26 mouse cellular contexts compared by ENCODE assay signal in the genomic region with DNA sequence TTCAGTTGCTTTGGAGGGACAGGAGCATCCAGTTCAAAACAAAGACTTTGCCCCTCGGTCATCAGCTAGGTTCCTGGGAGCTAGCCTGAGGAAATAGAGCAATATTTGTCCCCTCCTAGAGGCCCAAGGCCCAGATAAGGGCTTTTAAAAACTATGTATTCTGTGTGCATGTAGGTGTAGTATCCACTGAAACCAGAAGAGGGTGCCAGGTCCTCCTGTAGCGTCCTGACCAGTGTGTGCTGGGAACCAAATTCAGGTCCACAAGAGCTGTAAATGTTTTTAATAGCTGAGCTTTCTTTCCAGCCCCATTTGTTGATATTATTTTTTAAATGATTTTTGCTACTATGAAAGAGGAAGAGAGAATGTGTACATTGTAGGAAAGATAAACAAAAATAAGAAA.
DNase-seq lines count a peak whose midpoint lies in the region; ATAC-seq and TF ChIP-seq lines count a peak whose summit lies in the region.
"Had no signal": no experiment of that assay in that cellular context is flagged by ENCODE, and none has a peak within 500 bp of the region (broad histone marks: within the 10 kb centered on the region; RNA-seq: fewer than 3 reads in every experiment).

No protein-coding gene starts in this region.

- DNase-seq in ES-CJ7 (ENCODE audit: low read depth, low spot score) (peak; percentile 46), R1 (ENCODE audit: low read depth, low spot score) (peak; percentile 62)
- DNase-seq in adrenal gland, postnatal 25 days, result no peak
- no peak for DNase-seq in natural killer cell, adult 2 months (ENCODE audit: low spot score in 2 of 2)
- DNase-seq: adrenal gland, adult 2 months; B cell, adult 2 months; cerebellum, adult 11-12 months; cerebellum, adult 9-10 months; cerebellum, postnatal 25 days; forebrain, postnatal 0 days; gastrocnemius, postnatal 25 days; heart, adult 18-20 months; heart, postnatal 14 days; heart, postnatal 4 days had no signal

- ATAC-seq in frontal cortex, adult (ENCODE audit: low TSS enrichment), result no peak
- ATAC-seq: forebrain, embryonic 14.5 days; forebrain, postnatal 0 days; hindbrain, postnatal 0 days; inflammation-experienced regulatory T-cells, adult 6 months; intestine, embryonic 16.5 days had no signal

- peaks cover 23% of the 10 kb centered on the region for H3K4me1 ChIP-seq in E14TG2a.4 (replicated peaks; ENCODE audit: low read depth, low read length)
- no peaks in the 10 kb centered on the region for H3K4me1 ChIP-seq in small intestine, adult 2 months (ENCODE audit: control insufficient read depth, insufficient read depth, insufficient read length, low read length)
- H3K4me1 ChIP-seq: embryonic facial prominence, embryonic 12.5 days; embryonic facial prominence, embryonic 15.5 days; heart, embryonic 13.5 days had no signal

- TF ChIP-seq POLR2A in small intestine, adult 2 months (IDR thresholded peaks at IDR 0.05; ENCODE audit: low read depth, low read length), result no peak

- no peak overlapping the region for H3K27ac ChIP-seq in small intestine, adult 2 months (ENCODE audit: insufficient read depth, low read depth, low read length)
- H3K27ac ChIP-seq: embryonic facial prominence, embryonic 12.5 days; embryonic facial prominence, embryonic 15.5 days; heart, embryonic 13.5 days; hindbrain, embryonic 14.5 days; hindbrain, postnatal 0 days had no signal

- peak; percentile 46 for TF ChIP-seq CTCF in E14TG2a.4 (conservative IDR thresholded peaks at IDR 0.05; ENCODE audit: low read length)
- no peak for TF ChIP-seq CTCF in small intestine, adult 2 months (IDR thresholded peaks at IDR 0.05; ENCODE audit: extremely low read depth, insufficient read length, insufficient replicate concordance, low read depth, low read length)

- H3K4me3 ChIP-seq in E14TG2a.4 (replicated peaks; ENCODE audit: low read length), result peak overlapping the region; percentile 83
- peak overlapping the region; percentile 42; the same call in 1 of the 2 replicates for H3K4me3 ChIP-seq in small intestine, adult 2 months (ENCODE audit: low read depth, low read length)
- H3K4me3 ChIP-seq: embryonic facial prominence, embryonic 12.5 days; embryonic facial prominence, embryonic 15.5 days; heart, embryonic 13.5 days had no signal

- peaks cover 8% of the 10 kb centered on the region for H3K27me3 ChIP-seq in E14TG2a.4 (ENCODE audit: insufficient read depth, low read length)
- H3K27me3 ChIP-seq in small intestine, adult 2 months (ENCODE audit: control insufficient read depth, insufficient read depth, low read length), result no peaks in the 10 kb centered on the region
- H3K27me3 ChIP-seq: embryonic facial prominence, embryonic 12.5 days; embryonic facial prominence, embryonic 15.5 days; heart, embryonic 13.5 days had no signal

- peaks cover 35% of the 10 kb centered on the region for H3K36me3 ChIP-seq in E14TG2a.4 (ENCODE audit: insufficient read depth, low read length)
- no peaks in the 10 kb centered on the region for H3K36me3 ChIP-seq in small intestine, adult 2 months (ENCODE audit: control insufficient read depth, insufficient read depth, low read length)
- H3K36me3 ChIP-seq: embryonic facial prominence, embryonic 12.5 days; embryonic facial prominence, embryonic 15.5 days; G1E had no signal

- WGBS in small intestine, adult 2 months, result 82% methylated on average over 2 of the region's 2 CpGs

- peaks cover 13% of the 10 kb centered on the region for H3K9me3 ChIP-seq in E14TG2a.4 (ENCODE audit: low read length)
- H3K9me3 ChIP-seq: embryonic facial prominence, embryonic 12.5 days; embryonic facial prominence, embryonic 15.5 days; heart, embryonic 13.5 days had no signal

Comparison
In these comparisons a context has a peak if more than half of its experiments do, and no peak if none do; other contexts are left out.
1. DNase-seq: peak in ES-CJ7 (single experiment) and R1 (single experiment); none in adrenal gland, postnatal 25 days (single experiment) and natural killer cell, adult 2 months (0 of 2).